Mouse (Mus musculus) forebrain, embryonic 16.5 days (tissue): Measurements from ENCODE around the gene Iba57. TPM values are rescaled to one million over a fixed set of nuclear protein-coding genes. Genes with fewer than 3 reads are reported as not detected.

Source experiments
- ATAC-seq: fragments of 200-750 bp; cut with Nextera tagmentation; 2 replicates; pipeline ENCODE4 v1.8.0; 2017; ENCODE audit warnings: mild to moderate bottlenecking, moderate library complexity
- H3K27ac ChIP-seq: fragments of 300-500 bp; sonication (generic); 2 replicates; pipeline ENCODE4 v1.5.1; 2014; ENCODE audit warnings: low read length, control low read depth
- H3K27me3 ChIP-seq: fragments of 300-500 bp; sonication (generic); replicated peaks from 2 replicates; pipeline ENCODE4 v1.6.1; 2014; ENCODE audit warnings: low read length; ENCODE audit not compliant: control insufficient read depth, insufficient read depth
- H3K36me3 ChIP-seq: fragments of 300-500 bp; sonication (generic); 2 replicates; pipeline ENCODE4 v1.6.1; 2014; ENCODE audit not compliant: control insufficient read depth, insufficient read depth
- H3K4me1 ChIP-seq: fragments of 300-500 bp; sonication (generic); replicated peaks from 2 replicates; pipeline ENCODE4 v1.6.1; 2014; ENCODE audit warnings: low read length; ENCODE audit not compliant: control insufficient read depth, insufficient read depth
- H3K4me2 ChIP-seq: fragments of 300-500 bp; sonication (generic); 2 replicates; pipeline ENCODE4 v1.6.1; 2014; ENCODE audit warnings: mild to moderate bottlenecking, low read length, control low read depth
- H3K4me3 ChIP-seq: fragments of 300-500 bp; sonication (generic); replicated peaks from 2 replicates; pipeline ENCODE4 v1.5.1; 2014; ENCODE audit warnings: mild to moderate bottlenecking, low read length, control low read depth
- H3K9ac ChIP-seq: fragments of 300-500 bp; sonication (generic); replicated peaks from 2 replicates; pipeline ENCODE4 v1.6.1; 2014; ENCODE audit warnings: low read depth, low read length, control low read depth
- H3K9me3 ChIP-seq: fragments of 300-500 bp; sonication (generic); 2 replicates; pipeline ENCODE4 v1.6.1; 2016; ENCODE audit warnings: low read length; ENCODE audit not compliant: control insufficient read depth
- WGBS: fragments of 180-500 bp; shearing (Covaris S2); extraction: QIAGEN DNeasy Blood & Tissue Kit; methylation state at CpG from one replicate; pipeline ENCODE4 v1.1.7; 2014; 5-methylcytosine and 5-hydroxymethylcytosine counted together
- polyA plus RNA-seq: library from polyadenylated mRNA; unstranded; fragments of >200 nt; fragmentation: Nextera tagmentation; extraction: Ambion mirVana; gene quantifications from 2 replicates; pipeline ENCODE4 v1.2.1, GENCODE M21; 2015

Gene Iba57
- polyA plus RNA-seq, 1 experiment from 2014 or later = 7.9 TPM

- 72% methylated on average over 19 of the region's 19 CpGs for WGBS
These were observed 24.7 kb downstream of the Iba57 start for GRCm38 (mm10) chr11:59138537-59139486.

DNA sequence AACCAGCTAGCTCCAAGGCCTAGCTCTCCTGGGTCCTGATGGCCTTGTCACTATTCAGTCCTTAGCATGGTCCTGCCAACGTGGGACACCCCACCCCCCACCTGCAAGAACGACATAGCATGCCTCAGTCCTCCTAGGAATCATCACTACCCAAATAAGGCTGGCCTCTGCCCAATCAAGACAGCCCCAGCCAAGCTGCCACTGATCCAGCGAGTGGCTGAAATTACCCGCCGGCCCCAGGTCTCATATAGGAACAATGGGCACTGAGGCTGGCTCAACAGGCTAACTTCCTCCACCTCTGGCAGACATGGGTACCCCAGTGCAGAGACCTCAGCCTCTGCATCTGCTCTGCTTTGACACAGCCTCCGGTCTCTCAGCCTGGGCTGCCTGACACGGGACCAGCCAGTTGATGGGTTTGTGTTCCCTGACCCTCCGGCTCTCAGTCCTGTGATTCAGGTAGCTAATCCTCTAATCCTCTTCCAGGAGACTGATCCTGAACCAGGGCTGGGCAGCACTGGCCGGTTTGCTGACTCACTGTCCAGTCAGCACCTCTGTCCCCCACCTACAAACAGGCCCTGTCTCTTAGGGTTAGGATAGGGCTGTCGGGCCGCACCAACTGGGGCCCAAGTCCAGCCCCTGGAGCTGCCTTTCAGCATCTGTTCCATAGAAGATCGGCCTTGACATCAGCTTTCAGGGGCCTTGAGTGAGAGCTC lies 26.4 kb downstream of the Iba57 start:
- Histone ChIP-seq H3K27ac (no peak overlapping the region), H3K4me1 (peaks cover 11% of the 10 kb centered on the region; the same call in 1 of the 2 replicates), H3K27me3 (peaks cover 44% of the 10 kb centered on the region), H3K9ac (0 out of 2 replicates have a peak overlapping the region, but pooled peaks have one; percentile 13), H3K9me3 (no peaks in the 10 kb centered on the region), H3K36me3 (no peaks in the 10 kb centered on the region), H3K4me2 (no peak overlapping the region), H3K4me3 (no peak overlapping the region)
- no peak for ATAC-seq
- 41% methylated on average over 12 of the region's 12 CpGs for WGBS

More at GRCm38 (mm10) chr11:59138537-59139486, 24.7 kb downstream of the Iba57 start:
- H3K27me3 ChIP-seq = peaks cover 38% of the 10 kb centered on the region
- no peak overlapping the region for H3K4me2 ChIP-seq
- no peak overlapping the region for H3K9ac ChIP-seq
- no peaks in the 10 kb centered on the region for H3K9me3 ChIP-seq
- H3K27ac ChIP-seq = no peak overlapping the region
- no peak for ATAC-seq
- peaks cover 11% of the 10 kb centered on the region; the same call in 1 of the 2 replicates for H3K4me1 ChIP-seq
- H3K36me3 ChIP-seq = no peaks in the 10 kb centered on the region
- H3K4me3 ChIP-seq = no peak overlapping the region

GRCm38 (mm10) chr11:59135904-59136452 lies 27.6 kb downstream of the Iba57 start, which contains the start of gene Obscn:
Obscn (minus strand) TSS chr11:59136402.
- H3K4me2 ChIP-seq = peak within 1 kb of the TSS; percentile 42
- no peaks in the 10 kb centered on the region for H3K9me3 ChIP-seq
- no peak for ATAC-seq
- H3K4me1 ChIP-seq = peaks cover 11% of the 10 kb centered on the region; the same call in 1 of the 2 replicates
- H3K9ac ChIP-seq = peak within 1 kb of the TSS; percentile 29; the same call in 1 of the 2 replicates
- WGBS = 13% methylated on average over 44 of the region's 44 CpGs
- H3K27ac ChIP-seq = no peak within 1 kb of the TSS
- peak within 1 kb of the TSS; percentile 30 for H3K4me3 ChIP-seq
- H3K36me3 ChIP-seq = no peaks in the 10 kb centered on the region
- H3K27me3 ChIP-seq = peaks cover 44% of the 10 kb centered on the region

DNA sequence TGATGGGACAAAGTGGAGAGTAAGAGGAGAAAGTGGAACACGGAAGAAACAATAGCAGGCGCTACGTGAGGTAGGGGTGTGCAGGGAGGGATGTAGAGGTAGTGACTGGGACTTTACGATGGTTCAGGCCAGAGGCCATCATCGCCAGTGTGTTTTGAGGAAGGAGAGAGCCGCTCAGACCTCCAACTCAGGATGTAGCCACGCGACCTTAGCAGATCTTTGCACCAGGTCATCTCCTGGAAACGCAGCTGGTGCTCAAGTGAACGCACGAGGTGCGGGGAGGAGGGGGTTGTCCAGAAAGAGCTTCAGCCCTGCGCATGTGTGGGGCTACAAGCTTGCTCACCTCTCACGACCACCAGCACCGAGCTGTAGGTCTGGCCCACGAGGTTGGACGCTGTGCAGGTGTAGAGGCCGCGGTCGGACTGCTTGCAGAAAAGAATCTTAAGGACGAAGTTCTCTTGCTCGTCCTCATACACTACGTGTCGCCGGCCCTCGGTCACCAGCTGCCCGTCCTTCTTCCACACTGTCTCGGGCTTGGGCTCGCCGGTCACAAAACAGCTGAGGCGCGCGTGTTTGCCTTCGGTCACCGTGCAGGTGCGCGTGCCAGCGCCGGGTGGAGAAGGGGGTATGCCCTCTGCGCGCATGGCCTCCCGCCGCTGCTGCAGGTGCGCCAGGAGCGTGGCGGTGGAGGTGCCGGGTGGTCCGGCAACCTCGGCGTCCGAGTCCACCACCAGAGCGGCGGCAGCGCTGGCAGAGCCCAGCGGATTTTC lies 28.3 kb downstream of the Iba57 start:
- no peak for ATAC-seq
- H3K27ac ChIP-seq = no peak overlapping the region
- H3K36me3 ChIP-seq = no peaks in the 10 kb centered on the region
- H3K4me2 ChIP-seq = peak overlapping the region; percentile 42
- peaks cover 11% of the 10 kb centered on the region; the same call in 1 of the 2 replicates for H3K4me1 ChIP-seq
- peak overlapping the region; percentile 30 for H3K4me3 ChIP-seq
- no peaks in the 10 kb centered on the region for H3K9me3 ChIP-seq
- H3K9ac ChIP-seq = peak overlapping the region; percentile 29; the same call in 1 of the 2 replicates
- WGBS = 6% methylated on average over 55 of the region's 55 CpGs
- peaks cover 44% of the 10 kb centered on the region for H3K27me3 ChIP-seq

- Histone ChIP-seq H3K9ac (no peak overlapping the region), H3K36me3 (no peaks in the 10 kb centered on the region), H3K27me3 (peaks cover 44% of the 10 kb centered on the region), H3K9me3 (no peaks in the 10 kb centered on the region), H3K4me1 (peaks cover 11% of the 10 kb centered on the region; the same call in 1 of the 2 replicates), H3K4me2 (peak overlapping the region; percentile 21), H3K27ac (no peak overlapping the region), H3K4me3 (peak overlapping the region; percentile 13; the same call in 1 of the 2 replicates)
- WGBS = 5% methylated on average over 35 of the region's 35 CpGs
- no peak for ATAC-seq
These were observed 29.1 kb downstream of the Iba57 start for GRCm38 (mm10) chr11:59134373-59134997.

- peaks cover 38% of the 10 kb centered on the region for H3K27me3 ChIP-seq
- ATAC-seq = no peak
- WGBS = 68% methylated on average over 2 of the region's 3 CpGs
- no peak overlapping the region for H3K4me2 ChIP-seq
- no peaks in the 10 kb centered on the region for H3K9me3 ChIP-seq
- H3K4me1 ChIP-seq = peaks cover 11% of the 10 kb centered on the region; the same call in 1 of the 2 replicates
- no peak overlapping the region for H3K4me3 ChIP-seq
- no peaks in the 10 kb centered on the region for H3K36me3 ChIP-seq
- H3K9ac ChIP-seq = no peak overlapping the region
- no peak overlapping the region for H3K27ac ChIP-seq
These were observed 31.5 kb downstream of the Iba57 start for GRCm38 (mm10) chr11:59132065-59132464.

GRCm38 (mm10) chr11:59131348-59131919 lies 32.1 kb downstream of the Iba57 start:
- Histone ChIP-seq H3K36me3 (no peaks in the 10 kb centered on the region), H3K4me3 (no peak overlapping the region), H3K4me2 (no peak overlapping the region), H3K27ac (no peak overlapping the region), H3K9ac (no peak overlapping the region), H3K9me3 (no peaks in the 10 kb centered on the region), H3K4me1 (peaks cover 11% of the 10 kb centered on the region; the same call in 1 of the 2 replicates), H3K27me3 (peaks cover 32% of the 10 kb centered on the region)
- no peak for ATAC-seq
- WGBS = 71% methylated on average over 18 of the region's 18 CpGs

GRCm38 (mm10) chr11:59130782-59131181 lies 32.8 kb downstream of the Iba57 start:
- Histone ChIP-seq H3K27me3 (peaks cover 25% of the 10 kb centered on the region), H3K4me3 (no peak overlapping the region), H3K4me2 (no peak overlapping the region), H3K36me3 (no peaks in the 10 kb centered on the region), H3K9ac (no peak overlapping the region), H3K27ac (no peak overlapping the region), H3K9me3 (no peaks in the 10 kb centered on the region), H3K4me1 (peaks cover 10% of the 10 kb centered on the region; the same call in 1 of the 2 replicates)
- 83% methylated on average over 9 of the region's 9 CpGs for WGBS
- ATAC-seq = no peak
